Mouse (Mus musculus): ENCODE results near the gene Taar7b.

GRCm38 (mm10) chr10:23964921-23965610 is 34.7 kb upstream of the Taar7b start:
- TF ChIP-seq CTCF (IDR thresholded peaks at IDR 0.05; ENCODE audit: extremely low read depth, insufficient read depth, low read length) (no peak), POLR2A (IDR thresholded peaks at IDR 0.05; ENCODE audit: extremely low read depth, insufficient read depth, low read length) (no peak)

Data from cortical plate, adult 2 months (tissue).